Mouse (Mus musculus) CH12.LX (cell line): Measurements from ENCODE around the gene Cplx2. TPM values are rescaled to one million over a fixed set of nuclear protein-coding genes. Genes with fewer than 3 reads are reported as not detected.

Experiments
- DNase-seq: peaks from one replicate; pipeline ENCODE4 v3.0.0-alpha.2; 2013; ENCODE audit errors: extremely low read depth
- H3K27ac ChIP-seq: 2 replicates; pipeline ENCODE4 v1.5.1; 2012; ENCODE audit warnings: low read depth, mild to moderate bottlenecking, control low read depth, moderate library complexity; ENCODE audit not compliant: insufficient read depth
- H3K27me3 ChIP-seq: replicated peaks from 2 replicates; pipeline ENCODE3; 2012; ENCODE audit warnings: inconsistent platforms
- H3K36me3 ChIP-seq, 2 experiments: replicated peaks in 1 of 2; 2 replicates each; pipeline versions ENCODE3 to v1.6.1; 2012; ENCODE audit warnings: inconsistent platforms in 1 of 2, low read length in 1 of 2, mild to moderate bottlenecking in 1 of 2, mixed read lengths in 1 of 2, moderate library complexity in 1 of 2; ENCODE audit not compliant: control insufficient read depth in 1 of 2, insufficient read depth in 1 of 2
- H3K4me1 ChIP-seq, 2 experiments: 2 replicates each; pipeline ENCODE4 v1.6.1; 2012; ENCODE audit warnings: inconsistent platforms in 1 of 2, moderate library complexity in 1 of 2; ENCODE audit not compliant: insufficient read depth in 2 of 2, control insufficient read depth in 1 of 2
- H3K4me2 ChIP-seq: 2 replicates; pipeline ENCODE4 v1.6.1; 2012; ENCODE audit warnings: low read depth, mild to moderate bottlenecking, control low read depth; ENCODE audit not compliant: poor library complexity, insufficient read depth, severe bottlenecking
- H3K4me3 ChIP-seq, 3 experiments: fragments of 150-350 bp in 1 of 3; sonication (generic) in 1 of 3; replicated peaks in 1 of 3; 2 replicates each; pipeline versions ENCODE3 to v1.5.1; 2011 to 2012; ENCODE audit warnings: low read depth in 2 of 3, low read length in 2 of 3, mild to moderate bottlenecking in 2 of 3, moderate library complexity in 2 of 3, control low read depth in 1 of 3, improper control_type of control experiment in 1 of 3, inconsistent platforms in 1 of 3, mixed read lengths in 1 of 3; ENCODE audit not compliant: poor library complexity in 1 of 3
- H3K79me2 ChIP-seq: replicated peaks from 2 replicates; pipeline ENCODE4 v1.6.1; 2012; ENCODE audit warnings: mild to moderate bottlenecking, moderate library complexity; ENCODE audit not compliant: control insufficient read depth, poor library complexity, insufficient read depth, severe bottlenecking; ENCODE audit errors: extremely low read depth
- H3K9ac ChIP-seq: 2 replicates; pipeline ENCODE4 v1.6.1; 2012; ENCODE audit warnings: low read depth, mild to moderate bottlenecking, control low read depth, moderate library complexity; ENCODE audit not compliant: insufficient read depth
- H3K9me3 ChIP-seq: replicated peaks from 2 replicates; pipeline ENCODE3; 2012; ENCODE audit warnings: low read length, inconsistent platforms, mixed read lengths
- CHD1 ChIP-seq: IDR thresholded peaks from 2 replicates; pipeline ENCODE4 v1.6.1; 2012; ENCODE audit warnings: low read depth, low read length, improper control_type of control experiment, inconsistent platforms
- E2F4 ChIP-seq: IDR thresholded peaks from 2 replicates; pipeline ENCODE4 v1.6.1; 2011; ENCODE audit warnings: low read depth, low read length, improper control_type of control experiment; ENCODE audit not compliant: insufficient replicate concordance
- EP300 ChIP-seq: IDR thresholded peaks from 2 replicates; pipeline ENCODE4 v1.6.1; 2011; ENCODE audit warnings: low read length, improper control_type of control experiment
- HCFC1 ChIP-seq: IDR thresholded peaks from 2 replicates; pipeline ENCODE4 v1.6.1; 2012; ENCODE audit warnings: low read depth, mild to moderate bottlenecking, inconsistent platforms, low read length, improper control_type of control experiment
- IRF4 ChIP-seq: IDR thresholded peaks from 2 replicates; pipeline ENCODE4 v1.6.1; 2014; ENCODE audit warnings: low read depth, mild to moderate bottlenecking, inconsistent platforms, low read length, improper control_type of control experiment
- JUN ChIP-seq: IDR thresholded peaks from 2 replicates; pipeline ENCODE4 v1.6.1; 2011; ENCODE audit warnings: low read depth, mild to moderate bottlenecking, low read length, improper control_type of control experiment, moderate library complexity; ENCODE audit not compliant: insufficient read depth
- JUND ChIP-seq: conservative IDR thresholded peaks from 2 replicates; pipeline ENCODE4 v1.6.1; 2011; ENCODE audit warnings: low read depth, low read length, improper control_type of control experiment
- MAFK ChIP-seq: IDR thresholded peaks from 2 replicates; pipeline ENCODE4 v1.6.1; 2011; ENCODE audit warnings: low read length, improper control_type of control experiment; ENCODE audit not compliant: insufficient replicate concordance
- MEF2A ChIP-seq: IDR thresholded peaks from 2 replicates; pipeline ENCODE4 v1.6.1; 2014; ENCODE audit warnings: low read depth, mild to moderate bottlenecking, inconsistent platforms, low read length, improper control_type of control experiment, borderline replicate concordance
- MXI1 ChIP-seq: IDR thresholded peaks from 2 replicates; pipeline ENCODE4 v1.6.1; 2011; ENCODE audit warnings: mild to moderate bottlenecking, low read depth, low read length, improper control_type of control experiment
- PAX5 ChIP-seq: IDR thresholded peaks from 2 replicates; pipeline ENCODE4 v1.6.1; 2012; ENCODE audit warnings: low read length, inconsistent platforms, mixed read lengths
- POLR2A ChIP-seq: IDR thresholded peaks from 2 replicates; pipeline ENCODE4 v1.6.1; 2011; ENCODE audit warnings: low read depth, mild to moderate bottlenecking, improper control_type of control experiment, low read length
- RCOR1 ChIP-seq: conservative IDR thresholded peaks from 2 replicates; pipeline ENCODE4 v1.6.1; 2012; ENCODE audit warnings: low read depth, mild to moderate bottlenecking, inconsistent platforms, low read length, improper control_type of control experiment
- TCF12 ChIP-seq: IDR thresholded peaks from 2 replicates; pipeline ENCODE4 v1.6.1; 2014; ENCODE audit warnings: low read depth, mild to moderate bottlenecking, inconsistent platforms, low read length, improper control_type of control experiment
- UBTF ChIP-seq: IDR thresholded peaks from 2 replicates; pipeline ENCODE4 v1.6.1; 2012; ENCODE audit warnings: low read depth, mild to moderate bottlenecking, inconsistent platforms, low read length, improper control_type of control experiment, moderate library complexity
- USF2 ChIP-seq: conservative IDR thresholded peaks from 2 replicates; pipeline ENCODE4 v1.6.1; 2011; ENCODE audit warnings: low read depth, low read length, improper control_type of control experiment
- dilution Hi-C: fragments of 300-500 bp; cut with MboI; formaldehyde crosslinking; loops from 2 replicates; pipeline ENCODE4 v1.14.3; 2020; ENCODE audit warnings: low sequenced_read_pairs; ENCODE audit not compliant: extremely low pct_unique_long_range_greater_than_20kb, extremely low pct_ligation_motif_present
- in situ Hi-C: fragments of 300-500 bp; cut with MboI; formaldehyde crosslinking; loops from 3 replicates; pipeline ENCODE4 v1.14.3; 2019; ENCODE audit warnings: low sequenced_read_pairs, low pct_ligation_motif_present, low pct_unique_long_range_greater_than_20kb, mixed read lengths
- polyA plus RNA-seq: library from polyadenylated mRNA; unstranded; fragments of >175 nt; gene quantifications from 2 replicates; pipeline ENCODE4 v1.2.1, GENCODE M21; 2012; ENCODE audit warnings: low read depth; ENCODE audit not compliant: insufficient read length
- total RNA-seq, 2 experiments: library from RNA; depleted of rRNA; stranded (reverse); fragments of 300-350 nt in 1 of 2; fragments of >200 nt in 1 of 2; gene quantifications; 2 replicates each; pipeline ENCODE4 v1.2.3; 2012 to 2014

The Cplx2 gene
- total and polyA plus RNA-seq, 3 experiments: 0.05 to 0.21 (median 0.19) TPM

- no peak overlapping the region for H3K27ac ChIP-seq
Measured at GRCm38 (mm10) chr13:54345885-54346647, 25.1 kb upstream of the Cplx2 start.

GRCm38 (mm10) chr13:54348011-54348410 lies 23.1 kb upstream of the Cplx2 start:
- in situ Hi-C loops (no loop called here), dilution Hi-C loops (no loop called here)
- Histone ChIP-seq H3K9me3 (peaks cover 6% of the 10 kb centered on the region), H3K27ac (no peak overlapping the region), H3K4me3 (no peak overlapping the region), H3K9ac (no peak overlapping the region), H3K27me3 (peaks cover 38% of the 10 kb centered on the region), H3K4me2 (no peak overlapping the region), H3K36me3 (no peaks in the 10 kb centered on the region), H3K79me2 (no peaks in the 10 kb centered on the region), H3K4me1 (peaks cover 5 to 9% of the 10 kb centered on the region in 2 experiments; a peak in 2 of 4 replicates)
- no peak for DNase-seq
- TF ChIP-seq JUND (no peak), CHD1 (no peak), UBTF (no peak), JUN (no peak), USF2 (no peak), PAX5 (no peak)

More at GRCm38 (mm10) chr13:54345885-54346647, 25.1 kb upstream of the Cplx2 start:
- in situ Hi-C loops: no loop called here
- H3K79me2 ChIP-seq: no peaks in the 10 kb centered on the region
- peaks cover 6% of the 10 kb centered on the region for H3K9me3 ChIP-seq
- H3K27me3 ChIP-seq: peaks cover 48% of the 10 kb centered on the region
- no peak overlapping the region for H3K4me2 ChIP-seq
- no peak overlapping the region for H3K9ac ChIP-seq
- dilution Hi-C loops: no loop called here
- no peak overlapping the region for H3K4me3 ChIP-seq
- TF ChIP-seq TCF12 (no peak), POLR2A (no peak), RCOR1 (no peak), EP300 (no peak), MXI1 (no peak), HCFC1 (no peak), MAFK (no peak), USF2 (no peak), E2F4 (no peak), IRF4 (no peak), PAX5 (no peak), MEF2A (no peak)
- H3K4me1 ChIP-seq: peaks cover 8 to 16% of the 10 kb centered on the region in 2 experiments; a peak in 3 of 4 replicates
- no peak for DNase-seq
- no peaks in the 10 kb centered on the region for H3K36me3 ChIP-seq
